Mouse (Mus musculus): ENCODE measurements at regions not wholly inside any gene's neighbourhood (a gene's known extent, or its start where the extent isn't known, plus 50 kb on each side); places are given as distances from the start of the nearest gene placed in this dataset.
A peak's percentile ranks its signal among the peaks of the same experiment; 100 is the strongest.

- peak; percentile 3 for DNase-seq
These were observed 111.1 kb downstream of the Ccdc71l start for GRCm38 (mm10) chr12:32489415-32490139.

- no peak for DNase-seq
These were observed 125.7 kb downstream of the Ccdc71l start for GRCm38 (mm10) chr12:32504196-32504595.

GRCm38 (mm10) chr12:32508671-32509070, 130.2 kb downstream of the Ccdc71l start:
- no peak for DNase-seq

GRCm38 (mm10) chr12:32525586-32525985, 147.1 kb downstream of the Ccdc71l start:
- DNase-seq = no peak

- DNase-seq = no peak
These were observed 152.7 kb downstream of the Ccdc71l start for GRCm38 (mm10) chr12:32531216-32531615.

GRCm38 (mm10) chr12:32533641-32534040, 155.1 kb downstream of the Ccdc71l start:
- no peak for DNase-seq

- peak; percentile 77 for DNase-seq
These were observed 167.0 kb downstream of the Ccdc71l start for GRCm38 (mm10) chr12:32545466-32545865.

- no peak for DNase-seq
These were observed 167.9 kb downstream of the Ccdc71l start for GRCm38 (mm10) chr12:32546356-32546755.

GRCm38 (mm10) chr12:32553793-32554192, 175.3 kb downstream of the Ccdc71l start:
- no peak for DNase-seq

GRCm38 (mm10) chr12:32567777-32568176, 189.3 kb downstream of the Ccdc71l start:
- no peak for DNase-seq

- DNase-seq = no peak
These were observed 202.8 kb downstream of the Ccdc71l start for GRCm38 (mm10) chr12:32581304-32581703.

GRCm38 (mm10) chr12:32602131-32602815, 217.1 kb upstream of the Nampt start:
- no peak for DNase-seq

GRCm38 (mm10) chr12:32605353-32605752, 214.0 kb upstream of the Nampt start:
- DNase-seq = no peak

- DNase-seq = no peak
These were observed 204.3 kb upstream of the Nampt start for GRCm38 (mm10) chr12:32615000-32615399.

GRCm38 (mm10) chr12:32616086-32616485, 203.3 kb upstream of the Nampt start:
- no peak for DNase-seq

- DNase-seq = no peak
These were observed 202.3 kb upstream of the Nampt start for GRCm38 (mm10) chr12:32617031-32617430.

GRCm38 (mm10) chr12:32619830-32620229, 199.5 kb upstream of the Nampt start:
- no peak for DNase-seq

GRCm38 (mm10) chr12:32621739-32622138, 197.6 kb upstream of the Nampt start:
- DNase-seq = no peak

- DNase-seq = peak; percentile 40
These were observed 190.8 kb upstream of the Nampt start for GRCm38 (mm10) chr12:32628552-32628951.

GRCm38 (mm10) chr12:32632935-32633334, 186.4 kb upstream of the Nampt start:
- DNase-seq = no peak

- DNase-seq = no peak
These were observed 184.3 kb upstream of the Nampt start for GRCm38 (mm10) chr12:32635055-32635454.

- DNase-seq = peak; percentile 88
These were observed 181.8 kb upstream of the Nampt start for GRCm38 (mm10) chr12:32637400-32638100.

- no peak for DNase-seq
These were observed 178.8 kb upstream of the Nampt start for GRCm38 (mm10) chr12:32640591-32640990.

GRCm38 (mm10) chr12:32642493-32642892, 176.9 kb upstream of the Nampt start:
- DNase-seq = no peak

All from retina, postnatal 1 day (tissue).